Mouse (Mus musculus) CD4-positive naive resting alpha-beta T cell, adult 76 days (primary cell): ENCODE results near the gene Olfr1427. TPM values are rescaled to one million over a fixed set of nuclear protein-coding genes. Genes with fewer than 3 reads are reported as not detected.

ENCODE experiments used
- total RNA-seq: library from RNA; stranded (reverse); gene quantifications from one replicate; pipeline ENCODE4 v1.2.4, GENCODE M21; 2023

The Olfr1427 gene
- total RNA-seq, result not detected

GRCm38 (mm10) chr19:12103234-12103633, at the start of gene Olfr1427:
Gene Olfr1427 (minus strand): TSS chr19:12103334.

GRCm38 (mm10) chr19:12123103-12123502, 20.0 kb upstream of the Olfr1427 start, which contains the start of gene Olfr76:
Gene Olfr76 (minus strand): TSS chr19:12123203.

GRCm38 (mm10) chr19:12115797-12116196, 12.7 kb upstream of the Olfr1427 start, which contains the start of gene Olfr1428:
Gene Olfr1428 (minus strand): TSS chr19:12115897.

GRCm38 (mm10) chr19:12091913-12092312, 11.2 kb downstream of the Olfr1427 start, which contains the start of gene Olfr1426:
Gene Olfr1426 (minus strand): TSS chr19:12092013.

GRCm38 (mm10) chr19:12077631-12078030, 25.5 kb downstream of the Olfr1427 start, which contains the start of gene Olfr1425:
Gene Olfr1425 (minus strand): TSS chr19:12077731.

GRCm38 (mm10) chr19:12062582-12062981, 40.6 kb downstream of the Olfr1427 start, which contains the start of gene Olfr1424:
Gene Olfr1424 (minus strand): TSS chr19:12062682.

Other genes with a start within 250 kb of the Olfr1427 start
- gene Olfr1418, start 242.3 kb downstream of the Olfr1427 start, total RNA-seq, result not detected
- gene Olfr1419, start 228.2 kb downstream of the Olfr1427 start, total RNA-seq, result not detected
- gene Olfr1420, start 216.8 kb downstream of the Olfr1427 start, total RNA-seq, result not detected
- 53.3 TPM for gene Patl1, start 190.9 kb downstream of the Olfr1427 start, total RNA-seq
- gene Osbp, start 137.4 kb downstream of the Olfr1427 start, total RNA-seq, result 36.4 TPM
- gene Olfr1423, start 62.0 kb downstream of the Olfr1427 start, total RNA-seq, result not detected
- not detected for gene Olfr1424, start 40.7 kb downstream of the Olfr1427 start, total RNA-seq
- not detected for gene Olfr1425, start 25.6 kb downstream of the Olfr1427 start, total RNA-seq
- not detected for gene Olfr1426, start 11.3 kb downstream of the Olfr1427 start, total RNA-seq
- gene Olfr1428, start 12.6 kb upstream of the Olfr1427 start, total RNA-seq, result not detected
- gene Olfr76, start 19.9 kb upstream of the Olfr1427 start, total RNA-seq, result not detected
- not detected for gene Olfr1555-ps1, start 66.8 kb upstream of the Olfr1427 start, total RNA-seq
- not detected for gene Olfr1431, start 97.3 kb upstream of the Olfr1427 start, total RNA-seq
- gene Olfr1432, start 129.3 kb upstream of the Olfr1427 start, total RNA-seq, result not detected
- not detected for gene Olfr262, start 138.3 kb upstream of the Olfr1427 start, total RNA-seq
- not detected for gene Olfr235, start 157.7 kb upstream of the Olfr1427 start, total RNA-seq
- gene Olfr1434, start 176.5 kb upstream of the Olfr1427 start, total RNA-seq, result not detected
- not detected for gene Olfr1436, start 195.8 kb upstream of the Olfr1427 start, total RNA-seq
- gene Olfr1437, start 221.8 kb upstream of the Olfr1427 start, total RNA-seq, result not detected
- gene Olfr1438-ps1, start 232.6 kb upstream of the Olfr1427 start, total RNA-seq, result not detected